Mouse (Mus musculus) neural tube, embryonic 14.5 days (tissue): ENCODE results near the gene Pde9a. TPM values are rescaled to one million over a fixed set of nuclear protein-coding genes. Genes with fewer than 3 reads are reported as not detected.

Source experiments
- ATAC-seq: fragments of 200-750 bp; cut with Nextera tagmentation; 2 replicates; pipeline ENCODE4 v1.8.0; 2017; ENCODE audit warnings: low read depth, mild to moderate bottlenecking, moderate TSS enrichment, moderate library complexity
- H3K27ac ChIP-seq: fragments of 300-500 bp; sonication (generic); 2 replicates; pipeline ENCODE4 v1.5.1; 2014; ENCODE audit warnings: low read depth, mild to moderate bottlenecking, control low read depth, low read length, moderate library complexity, mixed read lengths
- H3K27me3 ChIP-seq: fragments of 300-500 bp; sonication (generic); 2 replicates; pipeline ENCODE4 v1.6.1; 2014; ENCODE audit warnings: low read length; ENCODE audit not compliant: control insufficient read depth, insufficient read depth
- H3K36me3 ChIP-seq: fragments of 300-500 bp; sonication (generic); 2 replicates; pipeline ENCODE4 v1.6.1; 2014; ENCODE audit warnings: low read length, mixed read lengths; ENCODE audit not compliant: control insufficient read depth, insufficient read depth
- H3K4me1 ChIP-seq: fragments of 300-500 bp; sonication (generic); 2 replicates; pipeline ENCODE4 v1.6.1; 2014; ENCODE audit warnings: low read length; ENCODE audit not compliant: control insufficient read depth, insufficient read depth
- H3K4me2 ChIP-seq: fragments of 300-500 bp; sonication (generic); 2 replicates; pipeline ENCODE4 v1.6.1; 2014; ENCODE audit warnings: mild to moderate bottlenecking, low read depth, low read length, control low read depth
- H3K4me3 ChIP-seq: fragments of 300-500 bp; sonication (generic); 2 replicates; pipeline ENCODE4 v1.5.1; 2014; ENCODE audit warnings: low read depth, low read length, control low read depth, mixed read lengths
- H3K9ac ChIP-seq: fragments of 300-500 bp; sonication (generic); replicated peaks from 2 replicates; pipeline ENCODE4 v1.6.1; 2014; ENCODE audit warnings: low read depth, mild to moderate bottlenecking, control low read depth, low read length, mixed read lengths
- H3K9me3 ChIP-seq: fragments of 300-500 bp; sonication (generic); 2 replicates; pipeline ENCODE4 v1.6.1; 2016; ENCODE audit warnings: low read length; ENCODE audit not compliant: control insufficient read depth
- WGBS: fragments of 180-500 bp; shearing (Covaris S2); extraction: QIAGEN DNeasy Blood & Tissue Kit; methylation state at CpG from one replicate; pipeline ENCODE4 v1.1.7; 2014; 5-methylcytosine and 5-hydroxymethylcytosine counted together
- polyA plus RNA-seq: library from polyadenylated mRNA; unstranded; fragments of >200 nt; fragmentation: Nextera tagmentation; extraction: Ambion mirVana; gene quantifications from 2 replicates; pipeline ENCODE4 v1.2.1, GENCODE M21; 2014

Gene Pde9a
- polyA plus RNA-seq, 1 experiment from 2014 or later: 26.8 TPM

DNA sequence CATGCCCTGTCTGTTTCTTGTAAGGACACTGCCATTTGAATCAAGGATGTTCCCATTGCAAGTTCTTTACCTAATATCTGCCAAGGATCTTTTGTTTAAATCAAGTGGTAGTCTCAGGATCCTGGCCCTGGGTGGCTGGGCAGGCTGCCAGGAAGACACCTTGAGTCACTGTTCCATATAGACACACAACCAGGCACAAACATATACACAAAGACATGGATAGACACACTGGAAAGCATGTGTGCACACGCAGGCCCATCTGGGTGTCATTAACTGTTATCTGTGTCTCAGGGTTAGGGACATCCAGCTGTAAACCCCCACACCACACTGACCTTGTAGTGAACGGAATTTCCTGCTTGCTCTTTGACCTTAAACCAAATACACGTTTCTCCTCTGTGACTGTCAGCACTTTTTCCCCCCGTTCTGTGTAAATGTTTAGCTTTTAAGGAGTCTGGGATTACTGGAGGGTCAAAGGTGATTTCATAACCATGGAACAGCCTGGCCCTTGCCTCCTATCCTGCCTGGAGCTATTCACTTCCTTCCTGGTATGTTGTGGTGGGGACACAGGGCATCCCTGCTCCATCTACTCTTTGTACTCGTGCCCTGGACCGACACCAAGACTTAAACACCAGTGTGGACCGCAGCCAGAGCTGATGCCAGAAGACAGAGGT, 59.2 kb downstream of the Pde9a start:
- Histone ChIP-seq H3K27ac (no peak overlapping the region), H3K9me3 (no peaks in the 10 kb centered on the region), H3K9ac (no peak overlapping the region), H3K4me1 (peaks cover 10% of the 10 kb centered on the region; the same call in 1 of the 2 replicates), H3K27me3 (no peaks in the 10 kb centered on the region), H3K4me2 (no peak overlapping the region), H3K4me3 (no peak overlapping the region), H3K36me3 (no peaks in the 10 kb centered on the region; the same call in 1 of the 2 replicates)
- WGBS: 67% methylated on average over 7 of the region's 7 CpGs
- ATAC-seq: no peak

DNA sequence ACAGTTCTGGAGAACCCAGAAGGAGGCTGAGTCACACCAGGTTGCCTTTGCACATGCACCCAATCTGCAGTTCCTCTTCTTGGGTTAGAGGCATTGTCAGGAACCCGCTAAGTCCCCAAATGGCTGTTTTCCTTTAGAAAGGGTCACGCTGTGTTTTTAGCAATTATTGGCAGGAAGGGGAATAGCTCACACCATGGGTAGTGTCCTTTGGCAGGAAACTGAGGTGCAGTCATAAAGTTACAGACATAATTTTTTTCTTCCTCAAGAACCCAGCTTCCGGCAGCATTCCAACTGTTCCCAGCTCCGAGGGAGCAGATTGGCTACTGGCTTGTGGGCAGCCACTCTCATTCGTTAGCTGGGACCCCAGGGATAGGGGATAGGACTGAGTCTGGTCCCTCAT, 61.8 kb downstream of the Pde9a start:
- Histone ChIP-seq H3K4me1 (peaks cover 25% of the 10 kb centered on the region), H3K27ac (no peak overlapping the region), H3K36me3 (no peaks in the 10 kb centered on the region; the same call in 1 of the 2 replicates), H3K9me3 (no peaks in the 10 kb centered on the region), H3K9ac (no peak overlapping the region), H3K4me2 (no peak overlapping the region), H3K4me3 (no peak overlapping the region), H3K27me3 (no peaks in the 10 kb centered on the region)
- ATAC-seq: no peak
- 80% methylated on average over 5 of the region's 5 CpGs for WGBS

DNA sequence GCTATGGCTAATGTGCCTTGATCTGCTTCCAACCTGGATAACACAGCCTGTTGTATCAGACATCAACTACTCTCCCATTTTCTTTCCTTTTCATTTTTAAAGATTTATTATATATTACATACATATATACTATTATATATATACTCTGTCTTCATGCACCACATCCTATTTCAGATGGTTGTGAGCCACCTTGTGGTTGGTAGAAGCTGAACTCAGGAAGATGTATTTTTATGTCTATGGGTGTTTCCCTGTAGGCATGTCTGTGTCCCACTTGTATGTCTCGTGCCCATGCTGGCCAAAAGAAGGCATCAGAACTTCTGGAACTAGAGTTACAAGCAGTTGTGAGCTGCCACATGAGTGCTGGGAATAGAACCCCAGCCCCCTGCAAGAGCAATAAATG, 62.5 kb downstream of the Pde9a start:
- Histone ChIP-seq H3K4me1 (peaks cover 21% of the 10 kb centered on the region), H3K4me2 (no peak overlapping the region), H3K27ac (no peak overlapping the region), H3K9ac (no peak overlapping the region), H3K27me3 (no peaks in the 10 kb centered on the region), H3K36me3 (no peaks in the 10 kb centered on the region; the same call in 1 of the 2 replicates), H3K4me3 (no peak overlapping the region), H3K9me3 (no peaks in the 10 kb centered on the region)
- 84% methylated on average over 1 of the region's 1 CpGs for WGBS
- ATAC-seq: no peak

DNA sequence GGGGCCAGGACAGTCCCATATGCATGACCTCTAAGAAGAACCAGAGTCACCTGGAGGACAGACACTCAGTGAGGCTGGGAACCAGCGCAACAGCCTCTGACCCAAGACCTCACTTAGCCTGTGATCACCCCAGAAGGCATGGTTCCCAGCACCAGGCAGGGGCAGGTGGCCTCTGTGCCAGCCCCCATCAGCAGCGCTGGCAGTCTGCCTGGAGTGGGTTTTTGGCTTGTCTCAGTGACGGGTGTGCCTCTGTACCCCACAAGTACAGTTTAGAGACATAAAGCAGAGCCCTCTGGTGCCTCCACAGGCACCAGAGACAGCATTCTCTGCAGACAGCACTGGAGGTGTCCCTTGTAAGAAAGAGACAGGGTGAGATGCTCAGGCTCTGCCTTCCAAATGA, 64.2 kb downstream of the Pde9a start:
- Histone ChIP-seq H3K4me2 (no peak overlapping the region), H3K27me3 (no peaks in the 10 kb centered on the region), H3K4me3 (no peak overlapping the region), H3K4me1 (peaks cover 16% of the 10 kb centered on the region), H3K36me3 (no peaks in the 10 kb centered on the region; the same call in 1 of the 2 replicates), H3K9me3 (no peaks in the 10 kb centered on the region), H3K27ac (peak overlapping the region; percentile 80), H3K9ac (no peak overlapping the region)
- no peak for ATAC-seq
- 51% methylated on average over 3 of the region's 3 CpGs for WGBS

DNA sequence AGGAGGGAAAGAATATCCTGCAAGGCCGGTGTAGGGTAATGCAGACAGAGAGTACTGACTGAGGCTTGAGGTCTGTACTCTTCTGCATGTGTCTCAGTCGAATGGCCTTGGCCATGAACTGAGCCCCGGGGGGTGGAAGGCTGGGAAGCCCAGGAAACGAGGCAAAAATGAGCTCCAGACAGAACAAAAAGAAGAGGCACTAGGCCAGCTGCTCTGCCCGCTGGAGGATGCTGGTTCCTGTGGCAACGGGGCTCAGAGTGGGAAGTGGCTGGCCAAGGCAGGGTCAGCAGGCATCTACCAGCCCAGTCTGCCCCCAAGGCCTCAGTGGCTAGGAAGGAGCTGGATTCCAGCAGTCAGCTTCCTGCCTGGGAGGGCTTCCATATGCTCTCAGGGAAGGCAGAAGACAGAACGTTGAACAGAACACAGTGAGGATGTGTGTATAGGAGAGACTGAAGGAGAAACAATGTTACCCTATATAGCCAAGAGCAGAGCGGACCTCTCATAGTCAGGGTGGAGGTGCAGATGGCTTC, 65.2 kb downstream of the Pde9a start:
- peaks cover 16% of the 10 kb centered on the region for H3K4me1 ChIP-seq
- peak; percentile 80 for ATAC-seq
- H3K9me3 ChIP-seq: no peaks in the 10 kb centered on the region
- 19% methylated on average over 8 of the region's 8 CpGs for WGBS
- no peaks in the 10 kb centered on the region for H3K27me3 ChIP-seq
- peak overlapping the region; percentile 25; the same call in 1 of the 2 replicates for H3K9ac ChIP-seq
- no peak overlapping the region for H3K4me2 ChIP-seq
- H3K36me3 ChIP-seq: no peaks in the 10 kb centered on the region
- H3K4me3 ChIP-seq: no peak overlapping the region
- H3K27ac ChIP-seq: peak overlapping the region; percentile 80

DNA sequence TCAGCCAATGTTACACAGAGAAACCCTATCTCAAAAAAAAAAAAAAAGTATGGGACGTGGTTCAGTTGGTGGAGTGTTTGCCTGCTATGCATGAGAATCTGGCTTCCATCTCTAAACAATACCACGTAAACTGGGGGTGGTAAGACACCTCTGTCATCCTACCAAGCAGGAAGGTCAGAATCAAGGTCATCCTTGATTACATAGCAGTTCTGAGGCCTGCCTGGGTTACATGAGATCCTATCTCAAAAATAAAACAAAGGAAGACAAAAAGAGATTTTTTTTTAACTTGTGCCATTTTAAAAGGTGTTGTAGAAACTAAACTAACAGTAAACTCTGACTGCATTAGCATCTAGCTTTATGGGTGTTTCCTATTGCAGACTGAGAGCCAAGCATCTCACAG, 66.8 kb downstream of the Pde9a start:
- Histone ChIP-seq H3K36me3 (no peaks in the 10 kb centered on the region), H3K9ac (no peak overlapping the region), H3K4me2 (no peak overlapping the region), H3K27me3 (no peaks in the 10 kb centered on the region), H3K4me3 (no peak overlapping the region), H3K9me3 (no peaks in the 10 kb centered on the region), H3K4me1 (peaks cover 16% of the 10 kb centered on the region), H3K27ac (no peak overlapping the region)
- 79% methylated on average over 2 of the region's 2 CpGs for WGBS
- ATAC-seq: no peak

DNA sequence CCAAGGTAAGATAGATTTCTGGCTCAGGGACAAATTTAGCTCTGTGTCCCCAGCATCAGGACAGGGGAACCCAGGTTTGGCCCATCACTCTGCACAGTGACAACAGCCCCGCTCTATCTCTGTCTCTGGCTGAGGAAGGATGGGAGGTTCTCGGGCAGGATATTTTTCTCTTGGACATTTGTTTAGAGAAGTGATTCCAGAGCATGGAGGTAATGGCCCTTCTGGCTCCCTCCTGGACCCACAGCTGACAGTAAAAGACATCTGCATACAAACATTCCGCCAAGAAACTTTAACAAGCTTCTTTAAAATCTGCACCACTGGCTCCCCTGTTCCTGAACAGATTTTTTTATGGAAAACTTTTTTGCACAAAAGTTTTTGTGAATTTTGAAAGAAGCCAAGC, 67.5 kb downstream of the Pde9a start:
- 81% methylated on average over 3 of the region's 3 CpGs for WGBS
- ATAC-seq: no peak
- H3K27ac ChIP-seq: no peak overlapping the region

DNA sequence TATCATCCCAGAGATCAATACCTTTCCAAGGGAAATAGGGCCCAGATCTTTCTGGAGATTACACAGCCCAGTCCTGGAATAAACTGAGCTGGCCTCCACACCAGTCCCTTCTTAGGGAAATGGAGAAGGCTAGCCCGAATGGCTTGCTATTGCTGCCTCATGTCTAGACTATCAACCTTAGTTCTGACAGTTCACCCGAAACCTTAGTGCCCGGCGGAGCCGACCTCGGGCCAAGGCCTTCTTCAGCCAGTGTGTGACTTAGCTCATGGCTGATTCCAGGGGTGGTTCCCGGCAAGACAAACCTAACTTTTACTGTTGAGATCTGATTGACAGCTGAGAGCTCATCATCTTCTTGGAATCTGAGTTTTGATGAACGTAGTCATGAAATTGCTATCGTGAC, 68.0 kb downstream of the Pde9a start:
- Histone ChIP-seq H3K4me1 (peaks cover 16% of the 10 kb centered on the region), H3K9ac (no peak overlapping the region), H3K27me3 (no peaks in the 10 kb centered on the region), H3K9me3 (no peaks in the 10 kb centered on the region), H3K4me3 (no peak overlapping the region), H3K27ac (no peak overlapping the region), H3K4me2 (no peak overlapping the region), H3K36me3 (peaks cover 4% of the 10 kb centered on the region; the same call in 1 of the 2 replicates)
- no peak for ATAC-seq
- 83% methylated on average over 9 of the region's 9 CpGs for WGBS

More for the DNA sequence above, 67.5 kb downstream of the Pde9a start:
- Histone ChIP-seq H3K4me2 (no peak overlapping the region), H3K9me3 (no peaks in the 10 kb centered on the region), H3K9ac (no peak overlapping the region), H3K4me3 (no peak overlapping the region), H3K36me3 (no peaks in the 10 kb centered on the region), H3K4me1 (peaks cover 16% of the 10 kb centered on the region), H3K27me3 (no peaks in the 10 kb centered on the region)

DNA sequence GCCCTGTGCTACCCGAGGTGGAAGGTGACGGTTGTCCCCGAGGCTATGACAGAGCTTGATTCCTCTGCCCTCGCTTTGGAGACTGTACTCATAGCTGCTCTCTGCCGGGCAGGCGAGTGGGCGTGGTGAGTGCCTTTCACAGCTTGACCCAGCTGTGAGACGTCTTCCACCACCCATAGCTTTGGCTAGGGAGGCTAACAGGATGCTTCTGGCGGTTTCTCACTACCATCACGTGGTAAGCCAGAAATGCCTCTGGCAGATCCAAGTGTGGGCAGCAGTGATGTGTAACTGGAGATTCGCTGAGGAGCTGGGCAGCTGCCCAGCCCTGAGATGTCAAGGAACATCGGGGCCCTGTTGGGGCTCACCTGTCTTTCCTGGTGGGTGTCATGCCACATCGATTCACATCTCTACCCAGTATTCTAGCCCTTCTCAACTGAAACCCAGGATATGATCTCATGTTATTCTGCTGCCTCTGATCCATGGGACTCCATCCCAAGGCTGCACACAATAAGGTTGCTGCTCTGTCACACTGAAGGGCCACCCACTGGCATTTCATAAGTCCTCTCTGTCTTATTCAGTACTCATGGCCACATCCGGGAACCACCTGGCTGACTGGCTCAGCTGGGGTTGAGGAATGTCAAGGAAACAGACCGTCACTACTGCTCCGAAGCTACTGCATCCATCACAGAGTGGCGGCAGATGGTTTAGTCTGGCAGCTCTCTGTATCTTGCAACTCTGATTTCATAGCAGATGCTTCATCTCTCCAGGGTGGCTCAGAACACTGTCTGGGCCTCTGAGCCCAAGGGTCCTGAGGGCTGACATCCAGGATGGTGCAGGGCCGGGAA, 70.9 kb downstream of the Pde9a start:
- ATAC-seq: no peak
- peaks cover 18% of the 10 kb centered on the region for H3K36me3 ChIP-seq
- H3K4me2 ChIP-seq: no peak overlapping the region
- 74% methylated on average over 18 of the region's 18 CpGs for WGBS
- H3K27ac ChIP-seq: no peak overlapping the region
- no peaks in the 10 kb centered on the region for H3K27me3 ChIP-seq
- H3K9me3 ChIP-seq: no peaks in the 10 kb centered on the region
- no peak overlapping the region for H3K9ac ChIP-seq
- no peak overlapping the region for H3K4me3 ChIP-seq
- no peaks in the 10 kb centered on the region for H3K4me1 ChIP-seq
